Mouse (Mus musculus) liver, embryonic 15.5 days (tissue): Measurements from ENCODE around the gene Fcgr4. TPM values are rescaled to one million over a fixed set of nuclear protein-coding genes. Genes with fewer than 3 reads are reported as not detected.

ENCODE experiments used
- microRNA-seq: library from miRNA; unstranded; fragments of <30 nt; microRNA quantifications from one replicate; pipeline ENCODE4, GENCODE M21; 2016
- polyA plus RNA-seq: library from polyadenylated mRNA; unstranded; fragments of >200 nt; fragmentation: Nextera tagmentation; extraction: Ambion mirVana; gene quantifications from 2 replicates; pipeline ENCODE4 v1.2.1, GENCODE M21; 2015

The Fcgr4 gene
- polyA plus RNA-seq, 1 experiment from 2014 or later = 3.9 TPM

Small RNA genes lying within 50 kb of the gene (microRNA-seq; reads per million reads assigned to microRNA genes)
- gene Gm27552 = not detected
- 10.1 reads per million, percentile 27 among the genes with 10 or more reads in this experiment for gene Mir6546

Other genes starting within 250 kb of the Fcgr4 start
- 6.4 TPM in 2 replicates for gene Atf6, start 151.1 kb upstream of the Fcgr4 start, polyA plus RNA-seq
- gene Gm26620, start 133.9 kb upstream of the Fcgr4 start, polyA plus RNA-seq = 0.30 TPM in 1 of 2 replicates, not detected in the other
- gene Dusp12, start 133.4 kb upstream of the Fcgr4 start, polyA plus RNA-seq = 19.7 and 20.5 TPM in 2 replicates
- 0.07 TPM in 1 of 2 replicates, not detected in the other for gene Fcrlb, start 106.0 kb upstream of the Fcgr4 start, polyA plus RNA-seq
- 0.46 and 0.48 TPM in 2 replicates for gene Fcrla, start 91.3 kb upstream of the Fcgr4 start, polyA plus RNA-seq
- 4.8 and 5.7 TPM in 2 replicates for gene Fcgr2b, start 42.4 kb upstream of the Fcgr4 start, polyA plus RNA-seq
- 27.2 and 28.0 TPM in 2 replicates for gene Fcgr3, start 46.0 kb downstream of the Fcgr4 start, polyA plus RNA-seq
- gene Cfap126, start 95.0 kb downstream of the Fcgr4 start, polyA plus RNA-seq = 1.7 and 2.6 TPM in 2 replicates
- 149 and 158 TPM in 2 replicates for gene Sdhc, start 131.7 kb downstream of the Fcgr4 start, polyA plus RNA-seq
- not detected in 2 replicates for gene Mpz, start 131.8 kb downstream of the Fcgr4 start, polyA plus RNA-seq
- gene Pcp4l1, start 177.3 kb downstream of the Fcgr4 start, polyA plus RNA-seq = 1.7 and 2.1 TPM in 2 replicates
- gene Nr1i3, start 195.1 kb downstream of the Fcgr4 start, polyA plus RNA-seq = 1.1 and 1.5 TPM in 2 replicates
- 15.8 and 16.2 TPM in 2 replicates for gene Tomm40l, start 203.6 kb downstream of the Fcgr4 start, polyA plus RNA-seq
- gene Apoa2, start 206.1 kb downstream of the Fcgr4 start, polyA plus RNA-seq = 6,467 and 6,641 TPM in 2 replicates
- 115 and 118 TPM in 2 replicates for gene Fcer1g, start 215.4 kb downstream of the Fcgr4 start, polyA plus RNA-seq
- 0.58 and 0.60 TPM in 2 replicates for gene Adamts4, start 231.5 kb downstream of the Fcgr4 start, polyA plus RNA-seq
- gene Ndufs2, start 232.5 kb downstream of the Fcgr4 start, polyA plus RNA-seq = 137 and 144 TPM in 2 replicates